Mouse (Mus musculus) retina, postnatal 7 days (tissue): Measurements from ENCODE around the gene Fam19a5.

Experiments
- DNase-seq: peaks from one replicate; pipeline ENCODE4 v3.0.0-alpha.2; 2012; ENCODE audit warnings: low read depth, low spot score

Fam19a5 gene

GRCm38 (mm10) chr15:87726657-87727236 is 182.6 kb downstream of the Fam19a5 start:
- no peak for DNase-seq

GRCm38 (mm10) chr15:87736345-87736744 is 192.2 kb downstream of the Fam19a5 start:
- no peak for DNase-seq

GRCm38 (mm10) chr15:87755482-87755881 is 211.4 kb downstream of the Fam19a5 start:
- DNase-seq: no peak

GRCm38 (mm10) chr15:87765876-87766275 is 221.8 kb downstream of the Fam19a5 start:
- no peak for DNase-seq

- no peak for DNase-seq
Measured at GRCm38 (mm10) chr15:87773955-87774354, 229.9 kb downstream of the Fam19a5 start.

- DNase-seq: no peak
Measured at GRCm38 (mm10) chr15:87783331-87783730, 239.2 kb downstream of the Fam19a5 start.

GRCm38 (mm10) chr15:87789671-87790070 is 245.6 kb downstream of the Fam19a5 start:
- DNase-seq: no peak

- no peak for DNase-seq
Measured at GRCm38 (mm10) chr15:87793661-87794060, 249.6 kb downstream of the Fam19a5 start.

- no peak for DNase-seq
Measured at GRCm38 (mm10) chr15:87796571-87796970, 252.5 kb downstream of the Fam19a5 start.
